Mouse (Mus musculus): ENCODE measurements around the gene Mfsd4b2.
"Not testable (repeated sequence)": the region's sequence is repeated elsewhere in the genome, so short reads cannot be mapped to it uniquely, and the experiment has no call there.

Gene Mfsd4b2

GRCm38 (mm10) chr10:39926616-39927139 is at the start of gene Mfsd4b2:
Gene Mfsd4b2 (minus strand): TSS chr10:39926923.
- DNase-seq (ENCODE audit: low spot score in 2 of 2), result no peak

- DNase-seq (ENCODE audit: low spot score in 2 of 2), result no peak
These were observed 49.0 kb upstream of the Mfsd4b2 start for GRCm38 (mm10) chr10:39975771-39976170.

DNA sequence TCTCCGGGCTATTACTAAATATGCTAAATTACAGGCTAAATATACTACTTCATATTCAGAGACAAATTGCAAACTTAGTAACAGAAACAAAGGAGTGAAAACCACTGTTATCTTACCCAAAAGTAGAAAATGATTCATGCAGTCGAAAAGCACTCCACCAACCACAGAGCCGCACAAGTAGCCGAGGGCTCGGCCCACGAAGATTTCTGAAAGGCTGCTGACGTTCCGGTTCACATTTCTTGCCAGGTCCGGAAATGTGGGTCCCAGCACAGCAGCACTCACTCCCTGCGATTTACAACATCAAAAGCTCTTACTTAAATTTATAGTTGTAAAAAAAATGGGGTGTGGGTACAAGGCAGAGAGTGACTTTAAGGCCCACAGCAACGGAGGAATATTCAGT is 48.3 kb upstream of the Mfsd4b2 start:
- peak in 1 of 2 experiments; percentile 48 for DNase-seq (ENCODE audit: low spot score in 2 of 2)

DNA sequence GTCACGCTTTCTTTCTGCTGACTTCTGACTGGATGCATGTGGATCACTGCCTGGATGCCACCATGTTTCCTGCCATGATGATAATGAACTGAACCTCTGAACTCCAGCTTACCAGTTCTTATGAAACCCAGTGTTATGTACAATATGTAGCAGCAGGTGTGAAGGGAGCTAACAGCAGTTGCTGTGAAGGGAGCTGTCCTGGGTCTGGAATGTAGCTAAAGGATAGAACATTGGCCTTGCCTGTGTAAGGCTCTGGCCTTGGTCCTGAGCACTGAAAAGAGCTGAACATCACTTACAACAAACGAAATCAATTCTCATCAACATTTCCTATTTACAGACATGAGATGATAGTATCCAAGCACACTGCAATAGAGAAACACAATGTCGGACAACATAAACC is 40.8 kb upstream of the Mfsd4b2 start:
- DNase-seq (ENCODE audit: low spot score in 2 of 2), result no peak

- DNase-seq (ENCODE audit: low spot score in 2 of 2), result no peak
These were observed 35.2 kb upstream of the Mfsd4b2 start for GRCm38 (mm10) chr10:39961906-39962305.

GRCm38 (mm10) chr10:39960441-39960822 is 33.7 kb upstream of the Mfsd4b2 start:
- DNase-seq (ENCODE audit: low spot score in 2 of 2), result no peak

DNA sequence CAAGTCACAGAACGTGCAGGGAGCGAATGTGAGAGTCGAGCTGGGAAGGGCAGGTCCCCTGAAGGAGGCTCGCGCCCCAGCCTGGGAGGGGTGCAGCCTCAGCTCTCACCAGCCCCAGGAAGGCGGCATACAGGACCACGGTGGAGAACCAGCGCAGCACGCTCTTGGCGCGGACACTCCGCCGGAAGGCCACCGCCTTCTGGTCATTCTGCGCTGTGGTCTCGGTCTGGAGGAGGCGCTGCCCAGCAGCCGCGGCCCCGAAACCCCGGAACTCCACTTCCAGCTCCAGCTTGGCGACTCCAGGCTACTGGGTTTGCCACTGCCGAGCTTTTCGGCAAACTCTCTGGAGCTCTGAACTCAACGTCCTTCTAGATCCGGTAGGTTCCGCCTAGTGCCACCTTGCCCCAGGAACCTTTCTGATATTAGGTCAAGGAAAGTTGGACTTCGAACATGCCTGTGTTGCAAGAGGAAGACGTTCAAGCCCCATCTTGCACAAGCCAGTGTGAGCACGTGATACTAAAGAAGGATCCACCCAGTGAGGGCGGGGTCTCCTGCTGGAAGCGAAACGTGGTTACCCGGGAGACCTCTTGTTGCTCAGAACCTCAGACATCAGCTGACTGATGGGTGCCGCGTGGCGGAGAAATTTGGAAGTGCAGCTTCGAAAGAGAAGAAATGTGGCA is 33.2 kb upstream of the Mfsd4b2 start, which contains the start of gene Mfsd4b3:
Gene Mfsd4b3, minus strand, starts transcription at position 393 of the 680 bp plus-strand sequence.
- peak; percentile 90 to 93 for DNase-seq (ENCODE audit: low spot score in 2 of 2)

DNA sequence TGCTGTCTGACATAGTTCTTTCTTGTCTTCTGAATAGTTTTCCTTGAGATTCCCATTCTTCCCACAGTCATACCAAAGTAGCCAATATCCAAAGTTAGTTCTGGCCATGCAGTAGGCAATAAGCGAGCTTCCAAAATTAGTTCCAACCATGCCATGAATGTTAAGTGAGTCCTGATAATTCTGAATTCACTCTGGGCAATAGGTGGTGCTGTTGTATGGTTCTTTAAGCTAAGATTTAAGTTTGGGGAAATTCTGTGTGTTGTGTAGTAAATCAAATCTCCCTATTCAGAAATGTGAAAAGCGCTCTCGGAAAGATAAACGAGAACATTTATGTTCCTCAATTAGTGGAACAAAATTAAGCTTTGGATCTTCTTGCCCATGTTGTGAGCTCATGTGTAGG is 31.5 kb upstream of the Mfsd4b2 start:
- DNase-seq (ENCODE audit: low spot score in 2 of 2), result no peak

- no peak for DNase-seq (ENCODE audit: low spot score in 2 of 2)
These were observed 29.7 kb upstream of the Mfsd4b2 start for GRCm38 (mm10) chr10:39956340-39956878.

DNA sequence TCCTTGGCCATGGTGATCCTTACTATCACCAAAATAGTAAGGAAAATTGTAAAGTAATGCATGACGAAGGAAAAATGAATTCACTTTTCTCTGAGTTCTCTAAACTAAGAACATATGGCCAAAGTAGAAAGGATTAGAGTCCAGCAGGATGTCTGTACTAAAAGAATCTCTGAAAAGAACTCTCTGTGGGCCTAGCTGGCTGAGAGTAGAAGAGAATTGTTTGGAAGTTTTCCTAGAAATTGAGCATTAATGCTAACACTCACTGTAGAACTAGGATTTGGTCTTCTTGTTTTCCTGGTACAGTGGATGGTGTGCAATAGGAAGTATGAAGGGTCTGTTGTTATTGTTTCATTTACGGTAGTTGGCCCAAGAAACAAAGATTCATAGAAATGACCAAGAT is 28.4 kb upstream of the Mfsd4b2 start:
- no peak for DNase-seq (ENCODE audit: low spot score in 2 of 2)

GRCm38 (mm10) chr10:39949377-39949954 is 22.7 kb upstream of the Mfsd4b2 start:
- DNase-seq (ENCODE audit: low spot score in 2 of 2), result peak in 1 of 2 experiments; percentile 9

DNA sequence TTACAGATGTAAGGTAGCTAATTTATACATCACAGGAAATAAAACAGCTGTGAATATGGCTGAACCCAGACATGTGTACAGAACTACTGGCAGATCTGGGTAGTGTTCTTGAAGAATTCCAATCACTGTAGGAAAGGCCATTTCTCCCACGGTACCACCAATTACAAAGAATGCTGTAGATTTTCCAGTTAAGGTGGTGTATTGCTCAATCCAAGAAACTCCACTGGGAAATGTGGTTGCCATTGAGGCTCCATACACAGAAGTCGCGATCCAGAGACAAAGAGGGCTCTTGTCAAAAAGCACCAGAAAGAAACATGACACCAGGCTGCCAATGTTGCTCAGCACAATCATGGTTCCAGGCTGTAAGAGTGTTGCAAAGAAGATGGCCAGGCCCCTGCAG is 20.5 kb upstream of the Mfsd4b2 start:
- not testable (repeated sequence) for DNase-seq (ENCODE audit: low spot score in 2 of 2)

DNA sequence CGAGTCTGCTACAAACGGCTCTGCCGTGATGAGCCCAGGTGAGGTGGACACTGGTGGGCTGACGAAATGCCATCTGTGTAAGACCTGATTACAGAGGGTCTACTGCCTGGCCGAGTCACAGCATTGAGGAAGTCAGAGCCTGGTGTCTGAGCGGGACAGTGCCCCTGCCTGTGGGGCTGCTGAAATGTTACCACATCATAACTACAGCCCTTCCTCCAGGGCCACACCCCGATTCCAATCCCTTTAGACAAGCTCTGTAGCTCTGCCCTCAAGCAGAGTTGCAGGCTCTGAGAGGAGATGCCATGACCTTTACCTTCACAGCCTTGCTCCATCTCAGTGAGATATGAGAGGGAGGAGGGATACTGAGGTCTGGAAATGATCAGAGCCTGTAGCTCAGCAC is 9.8 kb upstream of the Mfsd4b2 start:
- DNase-seq (ENCODE audit: low spot score in 2 of 2), result no peak

GRCm38 (mm10) chr10:39924556-39924955 is 2.2 kb downstream of the Mfsd4b2 start:
- not testable (repeated sequence) for DNase-seq (ENCODE audit: low spot score in 2 of 2)

DNA sequence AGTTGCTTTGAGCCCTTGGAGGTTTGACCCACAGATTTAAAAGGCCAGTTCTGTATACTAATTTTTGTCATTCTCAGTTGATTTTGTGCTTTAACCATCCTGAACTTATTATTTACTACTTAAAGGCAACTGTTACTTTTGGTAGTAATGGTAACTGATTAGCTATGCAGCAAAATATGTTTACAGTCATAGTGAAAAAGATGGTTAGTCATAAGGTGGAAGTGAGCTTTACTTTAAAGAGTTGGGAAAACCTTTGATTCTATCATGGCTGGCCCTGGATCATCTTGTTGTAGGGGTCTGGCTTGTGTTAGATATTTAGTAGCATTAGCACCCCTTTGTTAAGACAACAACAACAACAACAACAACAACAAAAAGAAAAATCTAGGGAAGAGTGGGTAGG is 14.1 kb downstream of the Mfsd4b2 start:
- no peak for DNase-seq (ENCODE audit: low spot score in 2 of 2)

DNA sequence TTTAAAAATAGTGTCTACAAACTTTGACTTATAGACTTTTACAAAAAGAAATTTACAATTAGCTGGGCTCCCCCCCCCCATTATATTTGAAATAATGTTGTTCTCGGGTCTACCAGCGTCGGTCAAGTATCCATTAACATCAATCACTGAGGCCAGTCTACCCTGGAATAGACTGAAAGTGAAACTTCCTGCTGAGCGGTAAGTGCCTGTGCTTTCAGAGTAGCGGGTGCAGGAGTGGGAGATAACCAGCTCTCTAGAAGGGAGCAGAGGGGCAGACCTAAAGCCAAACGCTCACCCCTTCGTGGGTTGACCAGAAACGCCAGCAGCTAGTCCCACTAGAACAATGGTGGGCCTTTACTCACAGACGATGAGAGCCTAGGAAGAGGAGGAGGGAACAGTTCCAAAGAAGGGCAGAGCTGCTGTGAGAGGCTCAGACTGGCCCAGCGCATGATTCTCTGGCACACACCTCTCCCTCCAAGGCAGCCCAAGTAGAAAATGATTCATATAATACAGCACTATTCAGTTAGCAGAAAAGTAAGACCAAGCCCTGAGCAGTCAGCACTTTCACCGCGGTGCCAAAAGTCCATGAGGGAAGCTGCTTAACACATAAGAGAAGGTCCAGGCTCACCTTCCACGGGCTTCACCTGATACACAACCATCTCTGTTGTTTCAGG is 17.8 kb downstream of the Mfsd4b2 start:
- DNase-seq (ENCODE audit: low spot score in 2 of 2), result no peak

DNA sequence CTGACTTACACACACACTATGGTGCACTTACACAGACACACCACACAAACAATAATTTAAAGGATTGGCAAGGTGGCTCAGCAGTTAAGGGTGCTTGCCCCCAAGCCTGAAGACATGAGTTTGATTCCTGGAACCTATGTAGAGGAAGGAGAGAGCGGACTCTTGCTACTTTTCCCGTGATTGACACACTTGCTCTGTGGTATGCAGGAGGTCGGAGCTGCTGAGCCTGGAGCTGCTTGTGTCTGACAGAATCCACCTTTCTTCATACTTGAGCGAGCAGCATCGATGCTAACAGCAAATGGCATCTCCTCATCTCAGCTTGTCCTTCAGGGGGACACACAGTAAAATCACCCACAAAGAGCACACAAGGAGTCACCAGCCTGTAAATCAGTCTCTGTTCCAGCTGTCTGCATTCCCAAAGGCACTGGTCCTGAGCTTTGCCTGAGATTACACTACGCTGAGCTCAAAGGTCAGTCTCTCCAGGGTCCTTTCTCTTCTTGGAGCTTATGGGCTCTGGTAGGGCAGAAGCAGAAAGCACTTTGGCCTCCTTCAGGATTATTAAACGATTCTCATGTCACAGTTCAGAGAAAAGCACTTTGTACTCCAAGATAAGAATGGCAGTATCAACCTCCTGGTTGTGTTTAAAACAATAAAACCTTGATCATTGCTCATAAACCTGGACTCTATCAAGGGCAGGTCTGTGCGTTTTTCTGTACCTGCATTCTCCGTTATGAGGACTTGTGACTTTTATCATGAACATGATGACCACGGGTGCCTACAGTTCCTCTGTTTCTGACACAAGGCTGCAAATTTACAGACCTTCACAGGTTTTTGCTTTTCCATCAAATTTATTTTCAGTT is 19.7 kb downstream of the Mfsd4b2 start:
- DNase-seq (ENCODE audit: low spot score in 2 of 2), result no peak

DNA sequence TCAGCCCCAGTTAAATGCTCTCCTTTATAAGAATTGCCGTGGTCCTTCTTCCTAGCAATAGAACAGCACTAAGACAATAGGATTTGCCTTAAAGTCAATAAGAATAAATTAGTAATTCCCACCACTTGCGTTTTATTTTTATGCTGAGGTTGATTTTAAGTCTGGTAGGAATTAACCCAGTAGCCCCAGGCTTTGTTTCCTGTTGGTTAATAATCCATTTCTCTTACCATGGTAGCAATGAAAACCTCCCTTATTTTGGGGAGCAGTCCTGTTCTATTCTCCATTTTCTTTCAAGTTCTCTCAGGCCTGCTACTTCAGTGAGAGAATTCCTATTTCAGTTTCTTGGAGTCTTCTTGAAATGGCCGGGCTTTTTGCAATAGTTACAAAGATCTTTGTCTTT is 22.5 kb downstream of the Mfsd4b2 start:
- DNase-seq (ENCODE audit: low spot score in 2 of 2), result no peak

- DNase-seq (ENCODE audit: low spot score in 2 of 2), result peak; percentile 81
These were observed 27.8 kb downstream of the Mfsd4b2 start, which contains the start of gene Mfsd4b4 for GRCm38 (mm10) chr10:39898874-39899371. Gene Mfsd4b4 (minus strand): TSS chr10:39899238.

GRCm38 (mm10) chr10:39896503-39896902 is 30.2 kb downstream of the Mfsd4b2 start:
- no peak for DNase-seq (ENCODE audit: low spot score in 2 of 2)
